Mouse (Mus musculus) liver, embryonic 14.5 days (tissue): Measurements from ENCODE around the gene Gmnc.

Source experiments
- CTCF ChIP-seq: IDR thresholded peaks from 2 replicates; pipeline ENCODE4 v1.5.1; 2016; ENCODE audit warnings: antibody characterized with exemption, low read depth, control low read depth
- EP300 ChIP-seq: IDR thresholded peaks from 2 replicates; pipeline ENCODE4 v1.6.1; 2016; ENCODE audit warnings: antibody characterized with exemption, low read depth

DNA sequence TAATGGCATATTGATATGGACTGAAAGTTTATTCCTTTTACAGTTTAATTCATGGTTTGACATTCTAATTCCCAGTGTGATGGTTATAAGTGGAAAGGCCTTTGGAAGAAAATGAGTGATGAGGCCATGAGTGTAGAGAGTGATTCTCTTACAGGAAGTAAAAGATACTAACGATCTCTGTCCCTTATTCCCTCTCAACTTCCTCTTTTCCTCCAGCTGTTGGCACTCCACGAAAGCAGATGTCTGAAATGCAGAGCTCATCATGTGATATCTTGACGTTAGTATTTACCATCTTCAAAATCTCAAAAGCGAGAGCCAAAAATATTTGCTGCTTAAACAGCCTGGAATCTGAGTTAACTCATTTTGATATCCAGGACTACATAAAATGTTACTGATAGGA, 105.1 kb downstream of the Gmnc start:
- no peak for TF ChIP-seq CTCF
- no peak for TF ChIP-seq EP300
